Mouse (Mus musculus): ENCODE data around the gene Abhd12.

Abhd12 gene

GRCm38 (mm10) chr2:150798084-150798483 lies 106.5 kb downstream of the Abhd12 start:
- DNase-seq = no peak

GRCm38 (mm10) chr2:150793320-150793719 lies 111.2 kb downstream of the Abhd12 start:
- no peak for DNase-seq

GRCm38 (mm10) chr2:150788768-150789550 lies 115.6 kb downstream of the Abhd12 start:
- DNase-seq = peak; percentile 76

- DNase-seq = peak; percentile 37
Measured at GRCm38 (mm10) chr2:150787234-150787771, 117.2 kb downstream of the Abhd12 start.

DNA sequence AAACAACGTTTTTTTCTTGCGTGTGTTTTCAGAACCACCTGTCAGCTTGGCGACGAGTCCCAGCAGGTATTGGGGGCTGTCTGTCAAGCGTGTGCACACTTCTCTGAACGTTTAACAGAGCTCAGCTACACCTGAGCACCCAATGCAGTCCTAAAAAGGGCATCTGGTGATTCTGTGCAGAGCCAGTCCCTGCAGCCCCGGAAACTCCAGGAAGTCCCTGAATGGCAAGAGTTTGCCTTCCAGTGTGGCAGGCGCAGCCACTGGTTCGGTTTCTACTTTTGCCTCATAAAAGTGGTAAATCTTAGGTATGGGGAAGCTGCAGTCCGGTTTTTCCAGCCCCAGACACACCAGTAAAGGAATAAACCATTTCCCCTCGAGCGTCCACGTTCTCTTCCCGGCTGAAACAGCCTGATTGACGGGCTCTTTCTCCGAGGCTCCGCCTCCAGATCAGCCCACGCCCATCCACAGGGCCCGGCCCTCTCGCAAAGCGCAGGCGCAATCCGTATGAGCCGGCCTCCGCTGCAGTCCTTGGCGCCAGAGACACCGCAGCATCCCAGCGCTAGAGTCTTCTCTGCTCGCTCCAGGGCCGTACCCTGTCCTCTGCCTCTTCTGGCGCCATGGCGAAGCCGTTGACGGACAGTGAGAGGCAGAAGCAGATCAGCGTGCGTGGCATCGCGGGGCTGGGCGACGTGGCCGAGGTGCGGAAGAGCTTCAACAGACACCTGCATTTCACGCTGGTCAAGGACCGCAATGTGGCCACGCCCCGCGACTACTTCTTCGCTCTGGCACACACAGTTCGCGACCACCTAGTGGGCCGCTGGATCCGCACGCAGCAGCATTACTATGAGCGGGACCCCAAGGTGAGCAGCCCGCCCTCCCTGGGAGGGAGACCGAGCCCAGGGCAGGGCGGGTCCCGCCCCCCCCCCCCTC lies 118.0 kb downstream of the Abhd12 start, which contains the start of gene Pygb:
Gene Pygb (plus strand): TSS at position 485 of the 930 bp plus-strand sequence.
- DNase-seq = peak; percentile 80

DNA sequence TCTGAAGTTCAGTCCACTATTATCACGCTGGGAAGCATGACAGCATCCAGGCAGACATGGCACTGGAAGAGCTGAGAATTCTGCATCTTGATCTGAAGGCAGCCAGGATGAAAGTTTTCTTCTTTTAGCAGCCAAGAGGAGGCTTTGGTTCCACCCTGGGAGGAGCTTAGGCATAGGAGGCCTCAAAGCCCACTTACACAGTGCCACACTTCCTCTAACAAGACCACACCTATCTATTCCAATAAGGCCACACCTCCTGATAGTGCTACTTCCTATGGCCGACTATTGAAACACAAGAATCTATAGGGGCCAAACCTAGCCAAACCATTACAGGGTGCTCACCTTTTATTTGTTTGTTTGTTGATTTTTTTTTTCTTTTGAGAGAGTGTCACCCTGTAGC lies 121.7 kb downstream of the Abhd12 start:
- no peak for DNase-seq

All from right cerebral cortex, postnatal 4 days (tissue).